Mouse (Mus musculus) megakaryocyte, embryonic 14.5 days (primary cell): ENCODE data around the gene Mgarp. TPM values are rescaled to one million over a fixed set of nuclear protein-coding genes. Genes with fewer than 3 reads are reported as not detected.
A peak's percentile ranks its signal among the peaks of the same experiment; 100 is the strongest.
"Not testable (repeated sequence)": the region's sequence is repeated elsewhere in the genome, so short reads cannot be mapped to it uniquely, and the experiment has no call there.

Source experiments
- H3K27me3 ChIP-seq: replicated peaks from 2 replicates; pipeline ENCODE3; 2012; ENCODE audit warnings: inconsistent platforms
- H3K36me3 ChIP-seq: replicated peaks from 2 replicates; pipeline ENCODE3; 2012; ENCODE audit warnings: low read length, inconsistent platforms, mixed read lengths
- H3K4me1 ChIP-seq: 2 replicates; pipeline ENCODE4 v1.6.1; 2012; ENCODE audit warnings: inconsistent platforms
- H3K4me3 ChIP-seq: replicated peaks from 2 replicates; pipeline ENCODE3; 2012; ENCODE audit warnings: moderate library complexity, mild to moderate bottlenecking, inconsistent platforms
- H3K9me3 ChIP-seq: 2 replicates; pipeline ENCODE4 v1.6.1; 2012; ENCODE audit warnings: inconsistent platforms
- FLI1 ChIP-seq: IDR thresholded peaks from 2 replicates; pipeline ENCODE4 v1.6.1; 2012; ENCODE audit warnings: low read length, inconsistent platforms, mixed read lengths
- GATA1 ChIP-seq: IDR thresholded peaks from 3 replicates; pipeline ENCODE4 v1.6.1; 2012; ENCODE audit warnings: mixed read lengths, low read length, inconsistent platforms, borderline replicate concordance
- polyA plus RNA-seq: library from polyadenylated mRNA; stranded (reverse); fragments of >175 nt; gene quantifications from 2 replicates; pipeline ENCODE4 v1.2.3, GENCODE M21; 2012; ENCODE audit warnings: low replicate concordance; ENCODE audit not compliant: insufficient read depth

The Mgarp gene
- polyA plus RNA-seq, 1 experiment, result 6.5 TPM

- H3K36me3 ChIP-seq, result no peaks in the 10 kb centered on the region
- H3K4me3 ChIP-seq, result peak overlapping the region; percentile 96
- no peak for TF ChIP-seq FLI1
- TF ChIP-seq GATA1, result no peak
- peaks cover 7% of the 10 kb centered on the region; the same call in 1 of the 2 replicates for H3K9me3 ChIP-seq
- H3K4me1 ChIP-seq, result peaks cover 60% of the 10 kb centered on the region
- H3K27me3 ChIP-seq, result no peaks in the 10 kb centered on the region
These were observed 38.4 kb downstream of the Mgarp start for GRCm38 (mm10) chr3:51358181-51358580.

DNA sequence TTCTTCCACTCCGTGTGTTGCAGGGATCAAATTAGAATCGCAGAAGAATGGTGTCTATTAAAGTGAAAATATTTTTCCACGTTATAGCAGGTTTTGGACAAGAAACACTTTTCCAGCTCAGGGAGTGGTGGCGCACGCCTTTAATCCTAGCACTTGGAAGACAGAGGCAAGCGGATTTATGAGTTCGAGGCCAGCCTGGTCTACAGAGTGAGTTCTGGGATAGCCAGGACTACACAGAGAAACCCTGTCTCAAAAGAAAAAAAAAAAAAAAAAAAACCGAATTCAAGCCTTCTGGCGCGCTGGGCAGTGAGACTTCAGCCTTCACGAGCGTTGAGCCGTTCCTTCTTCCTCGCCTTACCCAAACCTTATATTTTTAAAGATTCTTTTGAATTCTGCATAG lies 38.9 kb downstream of the Mgarp start:
- Histone ChIP-seq H3K36me3 (no peaks in the 10 kb centered on the region), H3K4me3 (peak overlapping the region; percentile 96), H3K4me1 (peaks cover 61% of the 10 kb centered on the region), H3K27me3 (no peaks in the 10 kb centered on the region), H3K9me3 (peaks cover 7% of the 10 kb centered on the region; the same call in 1 of the 2 replicates)
- TF ChIP-seq GATA1, result no peak
- TF ChIP-seq FLI1, result no peak

DNA sequence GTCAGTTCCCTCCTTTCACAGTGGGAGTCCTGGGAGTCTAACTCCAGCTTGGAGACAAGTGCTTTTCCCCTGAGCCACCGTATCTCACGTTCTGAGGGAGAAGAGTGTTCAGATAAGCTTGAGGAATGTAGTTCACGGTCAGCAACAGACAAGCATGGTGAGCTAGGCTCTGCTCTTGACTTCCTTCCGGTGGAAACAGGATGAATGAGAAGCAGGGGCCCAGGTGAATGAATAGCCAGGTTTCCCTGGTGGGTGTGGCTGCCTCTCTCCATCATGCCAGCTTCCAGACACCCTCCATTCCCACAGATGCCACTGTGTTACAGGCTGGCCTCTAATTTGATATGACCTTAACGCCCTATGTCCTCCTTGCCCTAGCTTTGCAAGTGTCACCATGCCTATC lies 39.5 kb downstream of the Mgarp start:
- Histone ChIP-seq H3K27me3 (no peaks in the 10 kb centered on the region), H3K36me3 (no peaks in the 10 kb centered on the region), H3K9me3 (peaks cover 7% of the 10 kb centered on the region; the same call in 1 of the 2 replicates), H3K4me3 (no peak overlapping the region), H3K4me1 (peaks cover 55% of the 10 kb centered on the region)
- no peak for TF ChIP-seq GATA1

DNA sequence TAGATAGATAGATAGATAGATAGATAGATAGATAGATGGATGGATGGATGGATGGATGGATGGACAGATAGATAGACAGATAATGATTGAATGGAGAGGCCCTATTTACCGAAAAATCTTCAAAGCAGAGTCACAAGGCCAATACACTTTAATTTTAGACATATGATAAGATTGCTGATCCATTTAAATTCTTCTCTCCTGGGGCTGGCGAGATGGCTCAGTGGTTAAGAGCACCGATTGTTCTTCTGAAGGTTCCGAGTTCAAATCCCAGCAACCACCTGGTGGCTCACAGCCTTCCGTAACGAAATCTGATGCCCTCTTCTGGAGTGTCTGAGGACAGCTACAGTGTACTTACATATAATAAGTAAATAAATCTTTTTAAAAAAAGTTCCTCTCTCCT lies 41.6 kb downstream of the Mgarp start:
- H3K36me3 ChIP-seq, H3K27me3 ChIP-seq, H3K4me3 ChIP-seq, H3K9me3 ChIP-seq: not testable (repeated sequence)
- peaks cover 55% of the 10 kb centered on the region for H3K4me1 ChIP-seq

DNA sequence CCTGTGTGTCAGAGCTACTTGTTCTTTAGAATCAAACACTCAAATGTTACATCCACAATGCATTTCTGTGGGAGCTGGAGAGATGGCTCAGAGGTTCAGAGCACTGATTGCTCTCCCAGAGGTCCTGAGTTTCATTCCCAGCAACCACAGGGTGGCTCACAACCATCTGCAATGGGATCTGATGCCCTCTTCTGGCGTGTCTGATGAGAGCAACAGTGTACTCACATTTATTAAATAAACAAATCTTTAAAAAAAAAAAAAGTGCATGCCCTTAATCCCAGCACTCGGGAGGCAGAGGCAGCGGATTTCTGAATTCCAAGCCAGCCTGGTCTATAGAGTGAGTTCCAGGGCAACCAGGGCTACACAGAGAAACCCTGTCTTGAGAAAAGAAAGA lies 42.5 kb downstream of the Mgarp start:
- no peak for TF ChIP-seq FLI1
- TF ChIP-seq GATA1, result no peak
- H3K27me3 ChIP-seq, result no peaks in the 10 kb centered on the region

GRCm38 (mm10) chr3:51353325-51354033 lies 43.1 kb downstream of the Mgarp start:
- Histone ChIP-seq H3K36me3 (peaks cover 4% of the 10 kb centered on the region), H3K9me3 (0 out of 2 replicates have a peak, but pooled peaks cover 5% of the 10 kb centered on the region), H3K27me3 (no peaks in the 10 kb centered on the region), H3K4me1 (peaks cover 52% of the 10 kb centered on the region), H3K4me3 (no peak overlapping the region)
- TF ChIP-seq FLI1 (no peak), GATA1 (no peak)

More for the DNA sequence above, 42.5 kb downstream of the Mgarp start:
- Histone ChIP-seq H3K4me3 (no peak overlapping the region), H3K9me3 (0 out of 2 replicates have a peak, but pooled peaks cover 5% of the 10 kb centered on the region), H3K4me1 (peaks cover 52% of the 10 kb centered on the region), H3K36me3 (peaks cover 4% of the 10 kb centered on the region)

- Histone ChIP-seq H3K4me1 (peaks cover 55% of the 10 kb centered on the region), H3K9me3 (0 out of 2 replicates have a peak, but pooled peaks cover 5% of the 10 kb centered on the region)
These were observed 45.7 kb downstream of the Mgarp start for GRCm38 (mm10) chr3:51350806-51351205.

DNA sequence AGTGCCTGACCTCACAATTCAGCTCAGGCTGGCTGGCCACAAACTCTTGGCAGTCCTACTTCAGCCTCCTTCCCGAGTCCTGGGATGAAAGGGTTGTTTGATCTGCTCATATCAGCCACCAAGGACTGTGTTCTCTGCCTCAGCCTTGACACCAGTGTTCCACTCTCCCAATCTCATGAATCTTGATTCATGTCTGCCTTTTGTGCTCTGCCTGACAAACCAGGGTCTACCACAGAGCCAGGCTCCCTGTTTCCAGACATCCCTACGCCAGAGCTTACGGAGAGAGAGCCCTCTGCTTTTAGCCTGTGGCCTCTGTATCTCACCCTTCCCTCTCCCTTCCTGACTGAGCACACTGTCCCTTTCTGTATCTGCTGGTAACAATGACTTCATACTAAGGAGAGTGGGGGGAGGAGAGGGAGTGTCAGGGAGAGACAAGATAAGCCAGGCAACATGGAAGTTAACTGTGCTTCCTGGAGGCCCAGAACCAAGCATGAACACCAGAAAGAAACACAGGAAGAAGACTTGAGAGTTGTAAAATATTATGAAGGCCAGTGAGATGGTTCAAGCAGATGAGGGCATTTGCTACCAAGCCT lies 47.8 kb downstream of the Mgarp start:
- Histone ChIP-seq H3K9me3 (peaks cover 4% of the 10 kb centered on the region), H3K4me3 (peak overlapping the region; percentile 84), H3K4me1 (peaks cover 54% of the 10 kb centered on the region), H3K27me3 (no peaks in the 10 kb centered on the region), H3K36me3 (peaks cover 8% of the 10 kb centered on the region)
- TF ChIP-seq FLI1, result no peak
- TF ChIP-seq GATA1, result peak; percentile 83; the same call in 2 of the 3 replicates

More at GRCm38 (mm10) chr3:51350806-51351205, 45.7 kb downstream of the Mgarp start:
- Histone ChIP-seq H3K27me3 (no peaks in the 10 kb centered on the region), H3K4me3 (no peak overlapping the region), H3K36me3 (peaks cover 4% of the 10 kb centered on the region)
- no peak for TF ChIP-seq GATA1
- TF ChIP-seq FLI1, result no peak

DNA sequence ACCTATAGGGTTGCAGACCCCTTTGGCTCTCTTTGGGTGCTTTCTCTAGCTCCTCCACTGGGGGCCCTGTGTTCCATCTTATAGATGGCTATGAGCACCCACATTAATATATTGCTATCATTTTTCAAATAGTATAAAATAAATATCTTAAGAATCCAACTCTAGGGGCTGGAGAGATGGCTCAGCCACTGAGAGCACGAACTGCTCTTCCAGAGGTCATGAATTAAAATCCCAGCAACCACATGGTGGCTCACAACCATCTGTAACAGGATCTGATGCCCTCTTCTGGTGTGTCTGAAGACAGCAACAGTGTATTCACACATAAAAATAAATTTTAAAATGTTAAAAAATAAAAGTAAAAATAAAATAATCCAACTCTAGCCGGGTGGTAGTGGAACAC lies 51.5 kb downstream of the Mgarp start:
- Histone ChIP-seq H3K4me1 (peaks cover 45% of the 10 kb centered on the region), H3K36me3 (peaks cover 11% of the 10 kb centered on the region)
- not testable (repeated sequence) for H3K27me3 ChIP-seq, H3K9me3 ChIP-seq, H3K4me3 ChIP-seq

DNA sequence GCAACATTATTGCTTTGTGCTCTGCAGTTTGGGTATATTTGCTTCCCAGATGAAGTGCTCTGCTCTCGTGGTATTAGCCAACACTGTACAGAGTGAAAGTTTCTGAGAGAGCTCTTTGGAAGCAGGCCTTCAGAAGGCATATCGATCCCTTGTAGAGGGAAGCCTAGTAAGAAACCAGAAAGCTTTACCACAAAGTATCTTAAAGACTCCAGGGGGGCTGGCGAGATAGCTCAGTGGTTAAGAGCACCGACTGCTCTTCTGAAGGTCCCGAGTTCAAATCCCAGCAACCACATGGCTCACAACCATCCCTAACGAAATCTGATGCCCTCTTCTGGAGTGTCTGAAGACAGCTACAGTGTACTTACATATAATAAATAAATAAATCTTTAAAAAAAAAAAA lies 52.4 kb downstream of the Mgarp start:
- not testable (repeated sequence) for H3K9me3 ChIP-seq, H3K27me3 ChIP-seq, H3K4me3 ChIP-seq
- H3K4me1 ChIP-seq, result peaks cover 39% of the 10 kb centered on the region
- peaks cover 11% of the 10 kb centered on the region for H3K36me3 ChIP-seq

- TF ChIP-seq GATA1 (no peak), FLI1 (no peak)
- peaks cover 11% of the 10 kb centered on the region for H3K36me3 ChIP-seq
- peaks cover 8% of the 10 kb centered on the region for H3K9me3 ChIP-seq
- H3K4me3 ChIP-seq, result no peak overlapping the region
- H3K27me3 ChIP-seq, result no peaks in the 10 kb centered on the region
- H3K4me1 ChIP-seq, result peaks cover 34% of the 10 kb centered on the region
These were observed 53.3 kb downstream of the Mgarp start for GRCm38 (mm10) chr3:51343260-51343659.
